In the genomic region with DNA sequence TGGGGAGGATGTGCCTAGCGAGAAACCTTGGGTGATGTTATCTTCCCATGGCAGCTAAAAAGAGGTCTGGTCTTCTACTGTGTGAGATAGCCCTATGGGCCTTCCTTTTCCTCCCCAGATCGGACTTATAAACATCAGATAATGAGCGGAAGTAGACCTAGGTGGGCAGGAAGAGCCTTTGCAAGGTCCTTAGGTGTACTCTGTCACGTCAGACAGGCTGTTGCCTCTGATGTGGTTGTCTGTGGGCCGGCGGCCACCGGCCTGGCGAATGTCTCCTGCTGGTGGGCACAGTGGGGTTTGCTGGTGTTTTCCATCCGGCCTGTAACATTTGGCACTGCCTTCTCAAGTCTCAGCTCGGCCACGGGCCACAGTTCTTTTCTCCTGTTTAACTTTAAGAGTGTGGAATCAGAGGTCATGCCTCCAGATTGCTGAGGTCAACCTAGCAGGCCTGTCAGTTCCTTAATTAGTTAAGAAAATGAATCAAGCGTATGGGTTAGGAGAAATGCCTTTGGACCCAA, we compare ENCODE assay signal across 8 mouse cellular contexts. TPM values are rescaled to one million over a fixed set of nuclear protein-coding genes. Genes with fewer than 3 reads are reported as not detected.
DNase-seq lines count a peak whose midpoint lies in the region; ATAC-seq and TF ChIP-seq lines count a peak whose summit lies in the region.

No protein-coding gene starts in this region.

- no peak for TF ChIP-seq EP300 in stomach, postnatal 0 days (optimal IDR thresholded peaks at IDR 0.05)

- peak overlapping the region; percentile 91 for H3K4me3 ChIP-seq in forebrain, embryonic 16.5 days (replicated peaks; ENCODE audit: low read length)
- H3K4me3 ChIP-seq in liver, embryonic 16.5 days (ENCODE audit: low read depth, low read length), result peak overlapping the region; percentile 76
- peak overlapping the region; percentile 78 for H3K4me3 ChIP-seq in stomach, postnatal 0 days (ENCODE audit: low read depth, low read length)

- H3K9me3 ChIP-seq in forebrain, embryonic 16.5 days (ENCODE audit: control insufficient read depth, low read length), result no peaks in the 10 kb centered on the region
- no peaks in the 10 kb centered on the region for H3K9me3 ChIP-seq in liver, embryonic 16.5 days (replicated peaks; ENCODE audit: control insufficient read depth, low read length)
- no peaks in the 10 kb centered on the region for H3K9me3 ChIP-seq in stomach, postnatal 0 days (ENCODE audit: control insufficient read depth, low read length)

- peak overlapping the region; percentile 92 for H3K9ac ChIP-seq in forebrain, embryonic 16.5 days (replicated peaks; ENCODE audit: low read depth, low read length)
- H3K9ac ChIP-seq in liver, embryonic 16.5 days (ENCODE audit: low read depth, low read length), result peak overlapping the region; percentile 74
- peak overlapping the region; percentile 93 for H3K9ac ChIP-seq in stomach, postnatal 0 days (ENCODE audit: low read length)

- peaks cover 22% of the 10 kb centered on the region for H3K4me1 ChIP-seq in forebrain, embryonic 16.5 days (replicated peaks; ENCODE audit: control insufficient read depth, insufficient read depth, low read length)
- H3K4me1 ChIP-seq in liver, embryonic 16.5 days (ENCODE audit: control insufficient read depth, low read depth, low read length), result peaks cover 20% of the 10 kb centered on the region
- peaks cover 7% of the 10 kb centered on the region; the same call in 1 of the 2 replicates for H3K4me1 ChIP-seq in stomach, postnatal 0 days (replicated peaks; ENCODE audit: control insufficient read depth, insufficient read depth)

- no peak for TF ChIP-seq CTCF in stomach, postnatal 0 days (IDR thresholded peaks at IDR 0.05; ENCODE audit: low read depth)

- peak; percentile 20 to 57 for DNase-seq in kidney, postnatal 25 days
- no peak for DNase-seq in kidney, adult 9 months
- peak; percentile 36 for DNase-seq in Muller cell, postnatal 12 days (ENCODE audit: inconsistent ontology term)
- DNase-seq in stomach, postnatal 0 days (ENCODE audit: low spot score), result no peak
- DNase-seq in frontal cortex, postnatal 25 days (ENCODE audit: low spot score in 2 of 2), result no peak
- no peak for DNase-seq in spleen, postnatal 36 days (ENCODE audit: low spot score in 2 of 2)

- no peaks in the 10 kb centered on the region for H3K27me3 ChIP-seq in forebrain, embryonic 16.5 days (replicated peaks; ENCODE audit: control insufficient read depth, insufficient read depth, low read length)
- H3K27me3 ChIP-seq in liver, embryonic 16.5 days (ENCODE audit: control insufficient read depth, insufficient read depth, low read depth, low read length), result peaks cover 3% of the 10 kb centered on the region; the same call in 1 of the 2 replicates
- H3K27me3 ChIP-seq in stomach, postnatal 0 days (ENCODE audit: control insufficient read depth, insufficient read depth, low read length), result no peaks in the 10 kb centered on the region

- ATAC-seq in forebrain, embryonic 16.5 days, result no peak
- ATAC-seq in liver, embryonic 16.5 days (ENCODE audit: low read depth), result no peak
- no peak for ATAC-seq in stomach, postnatal 0 days (ENCODE audit: low FRiP score, low TSS enrichment)

- H3K4me2 ChIP-seq in forebrain, embryonic 16.5 days (ENCODE audit: low read length), result peak overlapping the region; percentile 94
- peak overlapping the region; percentile 74 for H3K4me2 ChIP-seq in liver, embryonic 16.5 days (ENCODE audit: low read depth, low read length)
- peak overlapping the region; percentile 82 for H3K4me2 ChIP-seq in stomach, postnatal 0 days (replicated peaks; ENCODE audit: low read depth)

- 26% methylated on average over 12 of the region's 12 CpGs for WGBS in forebrain, embryonic 16.5 days
- 7% methylated on average over 12 of the region's 12 CpGs for WGBS in liver, embryonic 16.5 days (ENCODE audit: insufficient replicate concordance)
- WGBS in stomach, postnatal 0 days, result 13% methylated on average over 12 of the region's 12 CpGs

- peaks cover 22% of the 10 kb centered on the region for H3K36me3 ChIP-seq in forebrain, embryonic 16.5 days (ENCODE audit: control insufficient read depth, insufficient read depth)
- peaks cover 24% of the 10 kb centered on the region for H3K36me3 ChIP-seq in liver, embryonic 16.5 days (ENCODE audit: control insufficient read depth, insufficient read depth)
- peaks cover 25% of the 10 kb centered on the region for H3K36me3 ChIP-seq in stomach, postnatal 0 days (ENCODE audit: control insufficient read depth, insufficient read depth, low read length)

- peak overlapping the region; percentile 89 for H3K27ac ChIP-seq in forebrain, embryonic 16.5 days (ENCODE audit: low read length)
- H3K27ac ChIP-seq in liver, embryonic 16.5 days (ENCODE audit: low read length), result peak overlapping the region; percentile 32
- H3K27ac ChIP-seq in stomach, postnatal 0 days (replicated peaks), result peak overlapping the region; percentile 96

RNA-seq across cellular contexts. Expression of gene Rpl38, which starts 1.4 kb away (rescaled TPM):
- 637 and 697 TPM in 2 replicates for polyA plus RNA-seq in forebrain, embryonic 16.5 days (2015; fragmentation: Nextera tagmentation; extraction: Ambion mirVana)
- 598 and 706 TPM in 2 replicates for polyA plus RNA-seq in liver, embryonic 16.5 days (2015; fragmentation: Nextera tagmentation; extraction: Ambion mirVana)
- polyA plus RNA-seq in stomach, postnatal 0 days (2015; fragmentation: Nextera tagmentation; extraction: Ambion mirVana), result 1,058 and 1,265 TPM in 2 replicates

RNA-seq across cellular contexts. Expression of gene Ttyh2, which starts 5.5 kb away (rescaled TPM):
- polyA plus RNA-seq in forebrain, embryonic 16.5 days (2015; fragmentation: Nextera tagmentation; extraction: Ambion mirVana), result 25.1 and 27.5 TPM in 2 replicates
- polyA plus RNA-seq in liver, embryonic 16.5 days (2015; fragmentation: Nextera tagmentation; extraction: Ambion mirVana), result 11.5 and 15.3 TPM in 2 replicates
- 12.5 and 14.7 TPM in 2 replicates for polyA plus RNA-seq in stomach, postnatal 0 days (2015; fragmentation: Nextera tagmentation; extraction: Ambion mirVana)

RNA-seq across cellular contexts. Expression of gene Dnaic2, which starts 57.5 kb away (rescaled TPM):
- polyA plus RNA-seq in forebrain, embryonic 16.5 days (2015; fragmentation: Nextera tagmentation; extraction: Ambion mirVana), result 1.5 and 2.0 TPM in 2 replicates
- polyA plus RNA-seq in liver, embryonic 16.5 days (2015; fragmentation: Nextera tagmentation; extraction: Ambion mirVana), result 0.63 and 1.4 TPM in 2 replicates
- 0.35 and 0.36 TPM in 2 replicates for polyA plus RNA-seq in stomach, postnatal 0 days (2015; fragmentation: Nextera tagmentation; extraction: Ambion mirVana)

Comparison
In these comparisons a context has a peak if more than half of its experiments do, and no peak if none do; other contexts are left out.
1. DNase-seq: peak in kidney, postnatal 25 days (2 of 2) and Muller cell, postnatal 12 days (single experiment); none in kidney, adult 9 months (single experiment), stomach, postnatal 0 days (single experiment), frontal cortex, postnatal 25 days (0 of 2) and spleen, postnatal 36 days (0 of 2).
2. H3K27ac ChIP-seq: peak in every context shown above with its lines; median percentile 96 in stomach, postnatal 0 days; 89 in forebrain, embryonic 16.5 days; 32 in liver, embryonic 16.5 days.
3. Peak in every context shown above with its lines, with median percentiles within 50 percentile points of each other: H3K4me2 ChIP-seq, H3K4me3 ChIP-seq and H3K9ac ChIP-seq.